In the genomic region with DNA sequence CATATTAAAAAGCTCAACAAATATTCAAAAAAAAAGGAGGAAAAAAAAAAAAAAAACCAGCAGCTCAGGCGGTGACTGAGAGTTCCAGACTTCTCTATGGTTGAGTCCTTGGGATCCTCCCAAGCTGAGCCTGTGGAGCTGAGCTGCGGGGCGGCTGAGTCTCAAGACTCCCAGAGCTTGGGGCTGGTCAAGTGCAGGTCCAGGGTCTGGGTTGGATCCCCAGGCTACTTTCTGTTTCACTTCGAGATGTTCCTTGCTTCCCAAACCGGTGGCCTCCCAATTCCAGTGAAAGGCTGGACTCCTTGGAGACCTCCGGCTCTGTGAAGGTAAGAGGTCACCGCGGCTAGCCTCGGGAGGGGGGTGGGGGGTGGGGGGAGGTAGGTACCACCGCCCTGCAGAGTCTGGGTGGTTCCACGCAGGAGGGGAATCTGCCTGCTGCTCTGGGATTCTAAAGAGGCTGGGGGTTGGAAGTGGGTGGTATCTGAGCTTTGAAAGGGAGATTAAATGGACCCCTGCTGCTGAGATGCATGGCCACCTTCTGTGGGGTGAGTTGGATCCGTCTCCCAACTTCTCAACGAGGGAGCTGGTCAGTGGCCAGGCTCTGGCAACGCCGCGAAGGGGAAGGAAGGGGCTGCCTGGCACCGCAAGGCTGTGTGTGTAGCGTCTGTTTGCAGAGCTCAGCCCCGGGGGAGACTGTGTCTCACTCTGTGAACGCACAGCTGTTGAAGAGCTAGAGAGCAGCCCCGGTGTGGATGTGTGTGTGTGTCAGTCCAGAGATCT, we compare ENCODE assay signal across 8 mouse cellular contexts.
DNase-seq lines count a peak whose midpoint lies in the region; ATAC-seq lines count a peak whose summit lies in the region.

No protein-coding gene starts in this region.

- H3K27me3 ChIP-seq in intestine, embryonic 15.5 days (replicated peaks) = no peaks in the 10 kb centered on the region

- H3K4me3 ChIP-seq in intestine, embryonic 15.5 days (replicated peaks) = peak overlapping the region; percentile 39
- peak overlapping the region; percentile 49 for H3K4me3 ChIP-seq in macrophage (ENCODE audit: inconsistent target)

- peak overlapping the region; percentile 82 for H3K4me2 ChIP-seq in intestine, embryonic 15.5 days (replicated peaks)

- no peak overlapping the region for H3K27ac ChIP-seq in intestine, embryonic 15.5 days
- no peak overlapping the region for H3K27ac ChIP-seq in macrophage

- intact Hi-C loops in left cerebral cortex, postnatal 10 days (cut with DNase I) = no loop called here

- DNase-seq in adrenal gland, adult 8-10 months = peak; percentile 25
- DNase-seq in embryo, embryonic 10 days (ENCODE audit: low spot score) = peak; percentile 51
- DNase-seq in gastrocnemius, postnatal 4 days (ENCODE audit: low spot score in 2 of 2) = peak; percentile 35 to 62
- DNase-seq in left cerebral cortex, postnatal 10 days (ENCODE audit: extremely low spot score in 1 of 2, low spot score in 2 of 2) = peak; percentile 40 to 74
- DNase-seq in right cerebral cortex, adult 2 months (ENCODE audit: low spot score in 2 of 2) = peak; percentile 43 to 53

- no peaks in the 10 kb centered on the region for H3K36me3 ChIP-seq in intestine, embryonic 15.5 days
- H3K36me3 ChIP-seq in macrophage (ENCODE audit: inconsistent target) = no peaks in the 10 kb centered on the region

- H3K9me3 ChIP-seq in intestine, embryonic 15.5 days = no peaks in the 10 kb centered on the region

- WGBS in intestine, embryonic 15.5 days = 3% methylated on average over 21 of the region's 21 CpGs
- WGBS in macrophage (ENCODE audit: missing documents) = 6% methylated on average over 18 of the region's 21 CpGs

- peak overlapping the region; percentile 40 for H3K9ac ChIP-seq in intestine, embryonic 15.5 days

- ATAC-seq in intestine, embryonic 15.5 days = peak; percentile 58; the same call in 1 of the 2 replicates
- ATAC-seq in erythroblast, adult 5-6 weeks (replicated peaks; ENCODE audit: low FRiP score, poor library complexity, severe bottlenecking) = no peak

- H3K79me2 ChIP-seq in macrophage (ENCODE audit: inconsistent target) = no peaks in the 10 kb centered on the region

- no peaks in the 10 kb centered on the region for H3K4me1 ChIP-seq in intestine, embryonic 15.5 days (replicated peaks)
